Mouse (Mus musculus) G1E (cell line): ENCODE data around the gene Mark4. TPM values are rescaled to one million over a fixed set of nuclear protein-coding genes. Genes with fewer than 3 reads are reported as not detected.

Source experiments
- ATAC-seq: 2 replicates; pipeline ENCODE4 v1.8.0; 2016; ENCODE audit warnings: mild to moderate bottlenecking; ENCODE audit not compliant: insufficient number of reproducible peaks, poor library complexity, low FRiP score, severe bottlenecking; ENCODE audit errors: extremely low read depth
- DNase-seq: peaks from one replicate; pipeline ENCODE4 v3.0.0; 2012; ENCODE audit warnings: low spot score
- H3K27me3 ChIP-seq: 2 replicates; pipeline ENCODE4 v1.6.1; 2012; ENCODE audit warnings: mild to moderate bottlenecking, low read length, inconsistent platforms; ENCODE audit not compliant: insufficient read depth
- H3K36me3 ChIP-seq: replicated peaks from 2 replicates; pipeline ENCODE3; 2012; ENCODE audit warnings: mild to moderate bottlenecking, inconsistent platforms
- H3K4me1 ChIP-seq: 2 replicates; pipeline ENCODE4 v1.6.1; 2012; ENCODE audit warnings: low read depth, low read length, inconsistent platforms, mixed read lengths; ENCODE audit not compliant: insufficient read depth
- H3K4me3 ChIP-seq: 2 replicates; pipeline ENCODE4 v1.5.1; 2012; ENCODE audit warnings: low read depth, mild to moderate bottlenecking, inconsistent platforms, low read length, moderate library complexity, mixed read lengths
- H3K9me3 ChIP-seq: replicated peaks from 2 replicates; pipeline ENCODE4 v1.6.1; 2012; ENCODE audit warnings: inconsistent platforms
- CTCF ChIP-seq: IDR thresholded peaks from 2 replicates; pipeline ENCODE4 v1.5.1; 2012; ENCODE audit warnings: low read depth, low read length, inconsistent platforms, mixed read lengths
- GATA1 ChIP-seq: IDR thresholded peaks from 2 replicates; pipeline ENCODE4 v1.6.1; 2012; ENCODE audit warnings: borderline replicate concordance, low read length, inconsistent platforms, mixed read lengths
- GATA2 ChIP-seq: IDR thresholded peaks from 2 replicates; pipeline ENCODE4 v1.6.1; 2012; ENCODE audit warnings: low read depth, low read length, inconsistent platforms, borderline replicate concordance
- POLR2AphosphoS5 ChIP-seq: IDR thresholded peaks from 2 replicates; pipeline ENCODE4 v1.6.1; 2012; ENCODE audit warnings: low read depth, low read length, inconsistent platforms; ENCODE audit not compliant: insufficient replicate concordance
- TAL1 ChIP-seq: conservative IDR thresholded peaks from 2 replicates; pipeline ENCODE4 v1.6.1; 2012; ENCODE audit warnings: low read depth, low read length, inconsistent platforms, mixed read lengths
- polyA plus RNA-seq: library from polyadenylated mRNA; stranded (reverse); fragments of >175 nt; gene quantifications from 2 replicates; pipeline ENCODE4 v1.2.3, GENCODE M21; 2012
- total RNA-seq, 2 experiments: library from RNA; stranded (forward) in 1 of 2; stranded (reverse) in 1 of 2; fragments of 200-1000 nt in 1 of 2; fragments of >200 nt in 1 of 2; fragmentation: Nextera tagmentation in 1 of 2; gene quantifications; 2 replicates each; pipeline ENCODE4 v1.2.3; 2014 to 2017

Mark4 gene
- total and polyA plus RNA-seq, 3 experiments: 4.3 to 34.7 (median 17.8) TPM

GRCm38 (mm10) chr7:19491731-19492130 lies 33.1 kb upstream of the Mark4 start:
- Histone ChIP-seq H3K9me3 (no peaks in the 10 kb centered on the region), H3K4me3 (no peak overlapping the region), H3K4me1 (no peaks in the 10 kb centered on the region), H3K27me3 (peaks cover 63% of the 10 kb centered on the region), H3K36me3 (no peaks in the 10 kb centered on the region)
- DNase-seq (no peak), ATAC-seq (no peak)
- TF ChIP-seq GATA2 (no peak), POLR2AphosphoS5 (no peak), TAL1 (no peak), CTCF (no peak), GATA1 (no peak)

GRCm38 (mm10) chr7:19489525-19489924 lies 30.9 kb upstream of the Mark4 start:
- peaks cover 3% of the 10 kb centered on the region for H3K4me1 ChIP-seq
- no peaks in the 10 kb centered on the region for H3K36me3 ChIP-seq
- peaks cover 51% of the 10 kb centered on the region for H3K27me3 ChIP-seq
- no peaks in the 10 kb centered on the region for H3K9me3 ChIP-seq
- no peak for ATAC-seq
- no peak for DNase-seq
- TF ChIP-seq GATA2: no peak
- TF ChIP-seq CTCF: no peak
- TF ChIP-seq POLR2AphosphoS5: no peak
- TF ChIP-seq TAL1: no peak
- H3K4me3 ChIP-seq: no peak overlapping the region

- peaks cover 4% of the 10 kb centered on the region for H3K4me1 ChIP-seq
- no peak for ATAC-seq
- H3K27me3 ChIP-seq: peaks cover 48% of the 10 kb centered on the region
Measured at GRCm38 (mm10) chr7:19486549-19486948, 27.9 kb upstream of the Mark4 start.

GRCm38 (mm10) chr7:19485488-19485887 lies 26.9 kb upstream of the Mark4 start:
- no peak overlapping the region for H3K4me3 ChIP-seq
- H3K27me3 ChIP-seq: peaks cover 46% of the 10 kb centered on the region
- no peak for DNase-seq
- no peaks in the 10 kb centered on the region for H3K36me3 ChIP-seq
- TF ChIP-seq TAL1 (no peak), GATA2 (no peak), CTCF (no peak), GATA1 (no peak), POLR2AphosphoS5 (no peak)
- no peak for ATAC-seq
- H3K4me1 ChIP-seq: peaks cover 4% of the 10 kb centered on the region
- no peaks in the 10 kb centered on the region for H3K9me3 ChIP-seq

More at GRCm38 (mm10) chr7:19486549-19486948, 27.9 kb upstream of the Mark4 start:
- H3K9me3 ChIP-seq: no peaks in the 10 kb centered on the region
- DNase-seq: no peak
- no peak overlapping the region for H3K4me3 ChIP-seq
- H3K36me3 ChIP-seq: no peaks in the 10 kb centered on the region
- TF ChIP-seq TAL1 (no peak), CTCF (no peak), GATA1 (no peak), POLR2AphosphoS5 (no peak), GATA2 (no peak)

GRCm38 (mm10) chr7:19483281-19483680 lies 24.7 kb upstream of the Mark4 start:
- no peaks in the 10 kb centered on the region for H3K9me3 ChIP-seq
- H3K36me3 ChIP-seq: no peaks in the 10 kb centered on the region
- no peak for DNase-seq
- no peak for TF ChIP-seq POLR2AphosphoS5
- no peak for TF ChIP-seq CTCF
- TF ChIP-seq GATA1: no peak
- no peak for TF ChIP-seq GATA2
- TF ChIP-seq TAL1: no peak
- H3K27me3 ChIP-seq: peaks cover 41% of the 10 kb centered on the region
- no peak overlapping the region for H3K4me3 ChIP-seq
- H3K4me1 ChIP-seq: peaks cover 5% of the 10 kb centered on the region
- ATAC-seq: no peak

GRCm38 (mm10) chr7:19477624-19478384 lies 19.2 kb upstream of the Mark4 start:
- no peak overlapping the region for H3K4me3 ChIP-seq
- H3K27me3 ChIP-seq: peaks cover 40% of the 10 kb centered on the region
- no peak for ATAC-seq
- H3K36me3 ChIP-seq: no peaks in the 10 kb centered on the region
- peaks cover 4% of the 10 kb centered on the region for H3K4me1 ChIP-seq
- DNase-seq: no peak
- TF ChIP-seq GATA2 (no peak), POLR2AphosphoS5 (no peak), GATA1 (no peak), CTCF (no peak), TAL1 (no peak)
- H3K9me3 ChIP-seq: peaks cover 7% of the 10 kb centered on the region
